ENCODE assay signal across 7 mouse cellular contexts in genomic region chr5:76779094-76779615, GRCm38 (mm10).
DNase-seq lines count a peak whose midpoint lies in the region; ATAC-seq and TF ChIP-seq lines count a peak whose summit lies in the region.

No protein-coding gene starts in this region.

- in situ Hi-C loops in ES-E14 (cut with MboI; ENCODE audit: low sequenced_read_pairs in 2 of 2, unreplicated experiment in 2 of 2), result no loop called here

- DNase-seq in ES-E14 (ENCODE audit: low read depth, low spot score) (peak; percentile 27), liver (peak; percentile 43)
- DNase-seq in c-Kit-positive CD71-positive TER-119-negative erythroid progenitor cells, embryonic 14.5 days (ENCODE audit: low read depth), result peak; percentile 31
- no peak for DNase-seq in layer of hippocampus, postnatal 10 days (ENCODE audit: low spot score in 2 of 2)
- no peak for DNase-seq in frontal cortex, postnatal 25 days (ENCODE audit: low spot score in 2 of 2)
- DNase-seq in gastrocnemius, postnatal 36 days, result no peak

- H3K9ac ChIP-seq in ES-E14 (ENCODE audit: insufficient read depth, low read depth, low read length, poor library complexity, severe bottlenecking), result no peak overlapping the region

- H3K27ac ChIP-seq in ES-E14 (ENCODE audit: insufficient read depth, low read depth, low read length, poor library complexity, severe bottlenecking), result no peak overlapping the region

- peaks cover 0 to 7% of the 10 kb centered on the region in 2 experiments; a peak in 2 of 4 replicates for H3K4me1 ChIP-seq in ES-E14 (ENCODE audit: control insufficient read depth in 2 of 2, insufficient read depth in 2 of 2, low read length in 2 of 2, poor library complexity in 1 of 2)

- H3K9me3 ChIP-seq in ES-E14 (ENCODE audit: control insufficient read depth, insufficient read depth, low read depth, low read length), result no peaks in the 10 kb centered on the region

- peak; percentile 59; the same call in 1 of the 2 replicates for ATAC-seq in neutrophil, adult 5-6 weeks (ENCODE audit: extremely low read depth, insufficient number of reproducible peaks, low FRiP score, poor library complexity, severe bottlenecking)

- no peak overlapping the region for H3K4me3 ChIP-seq in ES-E14 (ENCODE audit: insufficient read depth in 1 of 2, low read depth in 1 of 2, low read length in 2 of 2, poor library complexity in 1 of 2, severe bottlenecking in 1 of 2)

- H3K36me3 ChIP-seq in ES-E14 (ENCODE audit: control insufficient read depth, insufficient read depth, low read length, poor library complexity, severe bottlenecking), result no peaks in the 10 kb centered on the region

- intact Hi-C loops in gastrocnemius, postnatal 36 days (cut with DNase I), result no loop called here

TF ChIP-seq in ES-E14, 5 proteins besides CTCF, POLR2A, EP300 and RAD21:
- TF ChIP-seq MAFK (IDR thresholded peaks at IDR 0.05; ENCODE audit: insufficient read depth, low read depth, low read length), result no peak
- no peak for TF ChIP-seq ZC3H11A (IDR thresholded peaks at IDR 0.05; ENCODE audit: borderline replicate concordance, low read depth, low read length)
- no peak for TF ChIP-seq CHD2 (IDR thresholded peaks at IDR 0.05; ENCODE audit: low read depth, low read length)
- no peak for TF ChIP-seq ZNF384 (IDR thresholded peaks at IDR 0.05; ENCODE audit: low read depth, low read length)
- no peak for TF ChIP-seq HCFC1 (IDR thresholded peaks at IDR 0.05; ENCODE audit: borderline replicate concordance, insufficient read depth, low read length)

Comparison
In these comparisons a context has a peak if more than half of its experiments do, and no peak if none do; other contexts are left out.
1. DNase-seq: peak in ES-E14 (single experiment), c-Kit-positive CD71-positive TER-119-negative erythroid progenitor cells, embryonic 14.5 days (single experiment) and liver (single experiment); none in layer of hippocampus, postnatal 10 days (0 of 2), frontal cortex, postnatal 25 days (0 of 2) and gastrocnemius, postnatal 36 days (0 of 2).